Mouse (Mus musculus) myocyte (in vitro differentiated cells): ENCODE measurements around the gene Tcf7l1.

Source experiments
- E2F4 ChIP-seq: IDR thresholded peaks from one replicate; pipeline ENCODE4 v1.6.1; 2011; ENCODE audit warnings: mild to moderate bottlenecking, control low read depth, moderate library complexity; ENCODE audit not compliant: insufficient read depth
- MYOD1 ChIP-seq, 3 experiments: IDR thresholded peaks; one replicate each; pipeline ENCODE4 v1.6.1; 2011; ENCODE audit warnings: control low read depth in 2 of 3, low read depth in 2 of 3, mild to moderate bottlenecking in 2 of 3, moderate library complexity in 1 of 3; ENCODE audit not compliant: insufficient read length in 2 of 3, control insufficient read depth in 1 of 3
- TCF12 ChIP-seq: IDR thresholded peaks from one replicate; pipeline ENCODE4 v1.6.1; 2011; ENCODE audit warnings: mild to moderate bottlenecking, control low read depth; ENCODE audit not compliant: poor library complexity, insufficient read depth, severe bottlenecking

- TF ChIP-seq MYOD1 (IDR thresholded peaks at IDR 0.05; ENCODE audit: control insufficient read depth in 1 of 3, insufficient read length in 2 of 3, low read depth in 2 of 3) (no peak), E2F4 (no peak), TCF12 (no peak)
Observed at GRCm38 (mm10) chr6:72620920-72621319, 168.1 kb downstream of the Tcf7l1 start.
